Mouse (Mus musculus): ENCODE results near the gene Rps26.

DNA sequence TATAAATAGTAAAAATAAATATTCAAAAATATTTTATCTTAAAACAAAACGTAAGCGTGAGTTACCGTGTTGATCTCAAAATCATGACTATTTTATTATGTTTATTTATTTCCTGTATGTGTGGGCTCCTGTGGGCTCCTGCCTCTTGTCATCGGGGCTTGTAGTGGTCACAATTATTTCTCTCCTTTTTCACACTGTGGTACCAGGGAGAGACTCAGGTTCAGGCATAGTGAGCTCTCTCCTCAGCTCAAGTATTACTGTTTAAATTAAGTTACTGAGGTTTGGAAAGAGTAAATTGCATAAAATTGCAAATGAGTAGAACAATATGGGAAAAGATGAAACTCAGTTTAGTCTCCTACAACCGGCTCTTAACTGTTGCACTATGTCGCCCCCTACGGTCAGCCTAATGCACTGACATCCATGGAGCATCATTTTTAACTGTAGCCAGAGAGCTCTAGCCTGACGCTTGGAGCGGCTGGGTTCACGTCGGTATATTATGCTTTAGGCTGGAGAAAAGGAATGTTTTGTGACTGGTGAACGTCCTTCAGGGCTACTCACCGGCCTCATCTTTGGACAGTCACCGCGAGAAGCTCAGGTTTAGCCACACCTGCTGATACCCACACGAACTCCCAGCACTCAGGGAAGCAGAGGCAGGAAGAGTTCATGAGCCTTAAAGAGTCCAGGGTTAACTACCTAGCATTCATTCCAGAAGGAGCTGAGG, 14.0 kb downstream of the Rps26 start:
- TF ChIP-seq CTCF (IDR thresholded peaks at IDR 0.05; ENCODE audit: low read depth) (peak; percentile 94), EP300 (optimal IDR thresholded peaks at IDR 0.05) (no peak)
